Mouse (Mus musculus): ENCODE results near the gene Trak1. TPM values are rescaled to one million over a fixed set of nuclear protein-coding genes. Genes with fewer than 3 reads are reported as not detected.
"Not testable (repeated sequence)": the region's sequence is repeated elsewhere in the genome, so short reads cannot be mapped to it uniquely, and the experiment has no call there.

Gene Trak1
- total RNA-seq, 2 experiments from 2014 or later, result 25.3 to 29.7 TPM

DNA sequence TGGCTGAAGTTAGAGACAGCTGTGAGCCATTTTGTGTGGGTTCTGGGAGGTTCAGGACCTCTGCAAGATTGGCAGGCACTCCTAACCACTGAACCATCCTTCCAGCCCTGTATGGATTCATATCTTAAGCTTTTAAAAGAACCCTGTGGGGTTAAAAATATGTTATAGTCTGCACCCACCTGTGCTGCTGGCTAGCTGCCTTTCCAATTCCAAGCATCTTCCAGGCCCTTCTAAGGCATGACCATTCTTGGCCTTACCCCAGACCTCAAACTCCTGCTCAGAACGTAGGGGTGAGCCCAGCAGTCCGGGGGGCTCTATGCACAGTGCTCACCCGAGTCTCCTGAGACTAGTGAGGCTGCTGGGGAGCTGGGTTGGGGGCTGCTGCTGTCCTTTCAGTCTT is 121.7 kb downstream of the Trak1 start:
- ATAC-seq (replicated peaks; ENCODE audit: poor library complexity, severe bottlenecking), result no peak

DNA sequence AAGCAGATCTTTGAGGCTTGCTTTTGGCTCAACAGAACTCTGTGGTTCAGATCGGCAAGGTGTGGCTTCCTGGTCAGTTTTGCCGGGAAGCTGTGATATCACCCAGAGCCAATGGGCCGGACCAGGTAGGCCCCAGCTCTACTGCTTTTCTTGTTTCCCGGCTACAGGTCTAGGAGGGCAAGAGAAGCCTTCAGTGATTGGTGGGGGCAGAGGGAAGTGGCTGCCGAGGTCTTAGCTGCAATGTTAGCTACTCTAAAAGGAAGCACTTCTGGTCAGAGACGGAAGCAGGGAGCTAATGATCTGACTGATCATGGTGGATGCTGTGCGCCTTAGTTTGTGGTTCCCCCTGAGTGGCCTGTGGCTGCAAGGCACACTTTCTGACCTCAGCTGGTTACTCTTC is 122.3 kb downstream of the Trak1 start:
- peak; percentile 50; the same call in 1 of the 2 replicates for ATAC-seq (replicated peaks; ENCODE audit: poor library complexity, severe bottlenecking)

DNA sequence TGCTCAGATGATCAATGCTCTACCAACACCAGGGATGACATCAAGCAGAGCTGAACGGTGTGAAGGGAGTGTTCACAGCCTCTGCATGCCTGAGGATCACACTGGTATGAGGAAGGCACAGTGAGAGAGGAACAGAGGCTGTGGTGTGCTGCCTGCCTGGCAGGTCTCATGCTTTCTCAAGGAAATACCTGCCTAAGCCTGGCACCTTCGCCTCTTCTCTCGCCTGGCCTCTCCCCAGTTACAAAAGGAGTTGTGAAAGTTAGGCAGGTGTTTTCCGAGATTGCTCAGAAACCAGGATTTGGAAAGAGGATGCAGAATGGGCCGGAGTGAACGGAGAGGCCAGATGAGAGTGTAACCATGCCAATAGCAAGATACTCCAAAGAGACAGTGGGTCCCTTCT is 123.5 kb downstream of the Trak1 start:
- no peak for ATAC-seq (replicated peaks; ENCODE audit: poor library complexity, severe bottlenecking)

DNA sequence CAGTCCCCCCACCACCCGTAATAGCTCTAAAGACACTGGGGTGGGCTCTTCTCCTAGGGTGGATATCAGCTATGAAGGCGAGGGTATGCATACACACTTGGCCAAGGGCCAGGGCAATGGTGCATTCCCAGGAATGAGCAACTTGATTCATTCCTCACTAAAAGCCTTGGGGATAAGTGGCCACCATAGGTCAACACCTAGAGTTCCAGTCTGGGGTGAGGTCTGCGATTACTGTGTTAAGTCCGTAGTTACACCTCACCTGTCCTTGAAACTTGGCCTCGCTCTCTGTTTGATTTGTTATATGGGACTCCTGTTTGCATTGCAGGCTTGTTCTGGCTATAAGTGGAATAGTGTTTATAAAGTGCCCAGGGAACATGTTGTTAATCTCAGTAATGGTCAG is 125.1 kb downstream of the Trak1 start:
- ATAC-seq (replicated peaks; ENCODE audit: poor library complexity, severe bottlenecking), result no peak

DNA sequence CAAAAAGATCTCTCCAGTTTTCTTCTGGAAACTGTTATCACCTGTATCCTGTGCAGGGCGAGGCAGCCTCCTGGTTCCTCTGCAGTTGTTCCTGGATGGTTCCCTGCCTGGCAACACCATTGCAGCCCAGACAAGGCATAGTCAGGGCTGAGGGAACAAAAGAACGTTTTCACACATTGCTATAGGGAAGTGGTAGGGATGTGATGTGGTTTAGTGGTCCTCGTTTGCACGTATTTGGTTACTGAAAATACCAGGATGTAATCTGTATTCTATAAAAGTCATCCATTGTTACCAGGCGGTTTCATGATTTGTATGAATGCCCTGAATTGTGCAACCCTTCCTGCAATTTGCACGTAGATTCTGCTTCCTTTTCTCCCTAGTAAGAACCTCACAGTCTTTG is 126.3 kb downstream of the Trak1 start:
- ATAC-seq (replicated peaks; ENCODE audit: poor library complexity, severe bottlenecking), result peak; percentile 73

DNA sequence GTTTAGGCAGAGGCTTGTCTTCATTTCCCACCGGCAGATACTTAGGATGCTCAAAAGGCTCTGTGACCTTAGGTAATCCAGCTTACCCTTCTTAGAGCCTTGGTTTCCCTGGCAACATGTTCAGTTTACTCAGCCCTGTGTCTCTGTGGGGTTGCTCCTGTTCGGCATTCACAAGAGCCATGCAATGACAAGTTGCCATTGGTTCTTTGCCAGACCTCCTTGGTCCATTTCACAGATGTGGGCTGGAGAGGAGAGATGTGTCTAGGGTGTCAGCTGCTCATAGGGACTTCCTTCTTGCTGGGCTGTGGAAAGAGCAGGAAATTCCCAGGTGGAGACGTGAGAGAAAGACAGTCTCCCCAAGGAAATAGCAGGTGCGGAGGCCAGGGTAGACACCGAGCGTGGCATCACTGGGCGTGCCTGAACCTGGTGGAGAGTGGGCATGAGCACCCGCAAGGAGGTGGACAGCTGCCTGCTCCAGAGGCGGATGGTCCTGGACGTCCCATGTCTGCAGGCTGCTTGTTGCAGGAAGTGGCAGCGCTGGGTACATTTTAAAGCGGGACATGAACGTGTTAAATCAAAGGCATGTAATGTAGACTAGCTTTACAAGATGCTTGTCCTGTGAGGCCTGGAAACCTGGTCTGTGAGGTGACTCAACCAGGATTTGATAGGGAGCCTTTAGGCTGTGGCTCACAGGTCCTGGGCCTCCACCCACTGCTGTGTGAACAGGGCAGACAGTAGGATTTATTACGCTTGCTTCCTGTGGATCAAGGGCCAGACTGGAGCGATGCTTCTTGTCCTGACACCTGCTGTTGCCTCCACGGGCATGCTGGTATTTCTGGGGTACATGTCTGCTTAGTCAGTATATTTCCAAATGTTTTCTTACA is 127.2 kb downstream of the Trak1 start:
- no peak for ATAC-seq (replicated peaks; ENCODE audit: poor library complexity, severe bottlenecking)

DNA sequence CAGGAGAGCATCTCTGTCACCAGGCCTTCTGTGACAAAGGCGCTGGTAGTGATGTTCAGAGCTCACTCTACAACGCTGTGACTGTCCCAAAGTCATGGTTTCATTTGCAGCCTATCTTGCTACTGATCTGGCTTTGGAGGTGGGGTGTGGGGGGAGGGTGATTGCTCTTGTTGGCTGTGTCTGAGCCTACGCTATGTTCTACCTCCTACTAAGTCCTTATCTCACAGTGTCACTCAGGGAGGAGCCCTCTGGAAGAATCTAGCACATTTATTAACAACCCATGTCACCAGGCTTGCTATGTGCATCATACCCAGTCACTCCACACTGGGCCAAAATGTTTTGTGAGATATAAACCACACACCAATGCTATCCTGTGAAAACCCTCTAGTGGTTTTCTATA is 129.1 kb downstream of the Trak1 start:
- ATAC-seq (replicated peaks; ENCODE audit: poor library complexity, severe bottlenecking), result no peak

DNA sequence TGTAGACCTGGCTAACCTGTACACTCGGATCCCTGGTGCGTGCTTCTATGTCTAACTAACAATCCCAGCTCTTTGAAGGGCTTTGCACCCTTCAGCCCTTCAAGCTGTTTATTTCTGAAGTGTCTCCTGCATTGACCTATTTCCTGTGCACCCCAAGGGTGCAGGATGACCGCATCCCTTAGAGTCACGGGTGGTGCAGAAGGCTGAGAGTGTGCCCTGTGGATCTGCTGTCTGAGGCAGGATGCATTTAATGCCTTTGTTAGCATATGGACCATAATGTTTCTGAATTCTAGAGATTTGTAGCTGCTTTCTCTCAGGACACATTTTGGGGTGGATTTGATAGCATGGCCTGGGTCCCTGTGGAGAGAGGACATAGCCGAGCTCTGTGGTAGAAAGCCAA is 129.6 kb downstream of the Trak1 start:
- ATAC-seq (replicated peaks; ENCODE audit: poor library complexity, severe bottlenecking), result no peak

DNA sequence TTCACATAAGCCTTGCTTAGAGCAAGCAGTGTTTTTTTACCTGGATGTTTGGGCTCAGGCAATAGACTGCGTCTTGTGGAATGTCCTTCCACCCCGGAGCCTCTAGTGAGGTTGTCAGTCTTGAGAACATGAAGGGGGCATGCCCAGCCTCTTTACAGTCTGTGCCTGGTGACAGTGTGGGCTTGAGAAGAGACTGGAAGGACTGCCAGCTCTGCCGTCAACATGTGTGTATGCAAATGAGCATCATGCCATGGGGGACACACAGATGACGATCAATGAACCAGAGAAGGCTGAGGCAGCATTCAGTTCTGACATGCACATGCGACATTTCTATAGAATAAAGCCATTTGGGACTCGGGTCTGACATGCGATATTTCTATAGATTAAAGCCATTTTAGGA is 132.3 kb downstream of the Trak1 start:
- no peak for ATAC-seq (replicated peaks; ENCODE audit: poor library complexity, severe bottlenecking)

DNA sequence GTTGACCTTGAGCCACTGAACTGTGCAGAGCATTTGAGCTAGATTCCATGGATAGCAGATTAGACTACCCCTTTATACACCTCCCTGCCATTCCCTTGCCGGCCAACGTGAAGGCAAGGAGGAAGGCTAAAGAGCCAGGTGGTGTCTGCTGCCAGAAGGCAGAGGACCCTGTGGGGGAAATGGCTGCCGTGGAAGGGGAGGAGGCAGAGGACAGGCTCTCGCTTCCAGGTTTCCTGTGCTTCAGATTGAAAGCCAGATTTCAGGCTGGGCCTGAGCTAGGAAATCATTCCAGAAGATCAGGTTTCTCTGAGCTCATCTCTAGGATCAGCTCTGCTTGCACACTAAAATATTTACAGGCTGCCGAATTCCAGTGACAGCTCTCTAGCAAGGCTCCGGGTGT is 133.1 kb downstream of the Trak1 start:
- no peak for ATAC-seq (replicated peaks; ENCODE audit: poor library complexity, severe bottlenecking)

DNA sequence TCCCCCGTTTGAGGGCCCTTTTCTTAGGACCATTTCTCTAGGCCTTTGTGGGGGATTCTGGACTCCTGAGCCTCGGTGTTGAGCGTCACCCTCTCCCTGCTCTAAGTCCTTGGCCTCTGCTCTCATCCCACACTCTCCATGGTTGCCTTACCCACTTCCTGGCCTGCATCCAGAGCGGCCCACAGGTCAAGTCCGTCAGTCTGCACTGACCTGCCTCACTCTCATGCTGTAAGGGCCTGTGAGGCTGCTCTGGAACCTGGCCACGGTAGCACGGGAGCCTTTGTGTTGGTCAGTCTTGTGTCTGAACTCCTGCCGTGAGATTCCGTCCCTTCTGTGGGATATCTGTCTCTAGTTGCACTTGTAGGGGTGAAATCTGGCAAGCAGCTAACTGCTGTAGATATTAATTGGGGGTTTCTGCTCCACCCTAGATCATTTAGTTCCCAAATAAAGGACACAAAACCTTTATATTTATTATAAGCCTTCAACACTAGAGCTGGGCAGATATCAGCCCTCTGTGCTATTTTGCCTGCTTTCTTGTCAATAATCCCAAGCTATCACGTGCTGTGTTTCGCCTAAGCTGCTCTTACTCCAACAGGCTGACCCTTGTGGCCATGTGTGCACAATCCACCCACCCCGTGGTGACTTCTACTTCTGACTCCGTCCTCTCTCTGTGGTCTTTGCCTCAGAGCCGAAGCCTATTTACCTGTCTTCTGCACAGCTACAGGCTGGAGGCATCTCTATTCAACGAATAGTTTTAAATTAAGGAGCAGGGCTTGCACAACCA is 136.6 kb downstream of the Trak1 start:
- no peak for ATAC-seq (replicated peaks; ENCODE audit: poor library complexity, severe bottlenecking)

DNA sequence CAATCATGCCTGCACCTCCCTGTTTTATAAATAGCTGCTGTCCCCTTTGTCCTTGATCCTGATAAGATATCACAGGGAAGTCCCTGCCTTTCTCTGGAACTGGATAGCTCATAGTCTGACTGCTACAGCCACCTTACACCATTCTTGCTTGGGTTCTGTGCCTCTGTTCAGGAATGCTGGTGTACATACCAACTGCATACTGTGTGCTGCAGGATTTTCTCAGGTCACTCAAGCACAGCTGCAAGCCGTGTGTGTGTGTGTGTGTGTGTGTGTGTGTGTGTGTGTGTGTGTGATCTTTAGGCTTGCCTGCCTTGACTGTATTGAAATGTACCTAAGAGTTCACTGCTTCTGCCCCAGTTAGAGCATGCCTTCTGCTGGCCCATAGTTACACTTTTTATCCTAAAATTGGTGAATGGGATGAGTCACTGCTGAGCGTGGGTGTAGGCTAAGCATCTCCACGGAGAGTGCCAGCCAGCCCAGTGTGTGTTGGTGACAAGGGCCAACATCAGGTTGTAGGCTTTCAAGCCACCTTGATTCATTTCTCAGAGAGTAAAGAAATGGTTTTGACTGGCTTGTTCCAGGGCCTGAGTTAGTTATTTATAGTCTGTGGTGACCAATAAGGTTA is 138.1 kb downstream of the Trak1 start:
- ATAC-seq (replicated peaks; ENCODE audit: poor library complexity, severe bottlenecking), result no peak

DNA sequence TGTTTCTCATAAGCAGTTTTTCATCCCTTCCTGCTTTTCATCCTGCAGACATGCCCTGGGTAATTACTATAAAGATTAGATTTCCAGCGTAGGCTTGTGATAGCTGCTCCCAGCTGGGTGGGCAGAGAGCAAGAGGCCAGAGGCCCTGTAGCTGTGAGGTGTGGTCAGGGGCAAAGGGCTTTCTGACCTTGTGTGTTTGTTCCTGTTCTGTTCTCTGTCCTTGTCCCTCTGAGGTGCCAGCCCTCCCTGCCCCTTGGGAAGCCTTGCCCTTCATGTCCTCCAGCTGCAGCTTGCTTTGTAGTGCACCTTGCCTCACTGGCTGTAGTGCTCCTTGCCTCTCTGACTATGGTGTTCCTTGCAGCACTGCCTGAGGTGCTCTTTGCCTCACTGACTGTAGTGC is 139.2 kb downstream of the Trak1 start:
- ATAC-seq (replicated peaks; ENCODE audit: poor library complexity, severe bottlenecking), result no peak

DNA sequence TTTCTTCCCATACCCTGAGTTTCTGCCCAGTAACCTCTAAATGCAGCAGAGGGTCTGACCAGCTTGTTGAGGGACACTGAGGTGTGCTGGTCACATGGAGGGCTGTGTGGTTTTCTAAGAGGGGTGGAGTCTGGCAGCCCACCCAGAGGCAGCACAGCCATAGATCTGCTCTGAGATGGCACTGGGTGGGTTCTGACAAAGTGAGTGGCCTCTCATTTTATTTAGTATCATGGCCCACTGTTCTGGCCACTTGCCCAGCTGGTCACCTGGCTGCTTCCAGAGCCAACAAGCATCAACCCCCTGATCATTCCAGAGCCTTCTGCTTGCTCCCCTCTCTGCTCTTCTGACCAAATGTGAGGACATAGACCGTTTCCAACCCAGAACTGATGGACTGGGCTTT is 144.8 kb downstream of the Trak1 start:
- no peak for ATAC-seq (replicated peaks; ENCODE audit: poor library complexity, severe bottlenecking)

DNA sequence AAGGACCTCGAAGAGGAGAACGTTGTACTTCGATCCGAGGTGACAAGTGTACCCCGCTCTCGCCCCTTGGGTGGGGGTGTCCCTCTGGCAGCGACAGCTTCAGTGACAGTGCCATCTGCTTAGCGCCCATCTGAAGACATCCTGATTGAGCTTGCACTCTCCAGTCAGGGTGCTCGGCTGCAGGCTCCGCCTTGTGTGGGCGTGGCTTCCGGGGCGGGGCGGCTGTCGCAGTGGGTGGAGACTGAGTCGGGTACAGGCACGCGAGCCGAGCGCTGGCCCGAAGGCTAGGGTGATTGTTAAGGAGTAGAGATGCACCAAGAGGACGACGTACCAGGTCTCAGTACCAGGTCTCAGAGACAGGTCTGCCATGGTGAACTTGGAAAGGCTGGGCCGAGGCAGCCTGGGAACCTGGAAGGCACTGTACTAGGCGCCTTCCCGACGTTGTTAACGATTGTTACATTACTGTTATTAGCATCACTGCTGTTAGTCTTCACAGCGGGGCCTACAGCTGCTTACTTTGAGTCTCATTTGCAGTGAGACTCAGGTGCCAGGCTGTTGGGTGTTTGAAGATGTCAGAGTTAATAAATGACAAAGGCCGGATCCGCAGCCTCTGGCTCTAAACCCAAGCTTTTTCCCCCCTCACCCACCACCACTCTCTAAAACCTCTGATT is 146.5 kb downstream of the Trak1 start:
- no peak for ATAC-seq (replicated peaks; ENCODE audit: poor library complexity, severe bottlenecking)

DNA sequence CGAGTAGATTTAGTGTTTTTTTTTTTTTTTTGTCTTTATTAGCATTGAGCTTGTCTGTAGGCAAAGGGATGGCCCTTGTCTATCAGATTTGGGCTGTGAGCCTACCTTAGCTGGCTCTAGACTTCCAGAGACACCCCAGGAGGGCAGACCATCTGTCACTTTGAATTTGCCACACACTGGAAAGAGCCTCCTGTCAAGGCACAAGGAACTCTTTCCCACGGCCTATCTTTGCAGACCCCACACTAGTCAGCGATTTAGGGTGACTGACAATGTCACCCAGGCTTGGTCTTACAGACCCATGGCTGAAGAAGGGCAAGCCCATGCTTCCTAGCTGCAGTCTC is 147.0 kb downstream of the Trak1 start:
- ATAC-seq (replicated peaks; ENCODE audit: poor library complexity, severe bottlenecking), result no peak

DNA sequence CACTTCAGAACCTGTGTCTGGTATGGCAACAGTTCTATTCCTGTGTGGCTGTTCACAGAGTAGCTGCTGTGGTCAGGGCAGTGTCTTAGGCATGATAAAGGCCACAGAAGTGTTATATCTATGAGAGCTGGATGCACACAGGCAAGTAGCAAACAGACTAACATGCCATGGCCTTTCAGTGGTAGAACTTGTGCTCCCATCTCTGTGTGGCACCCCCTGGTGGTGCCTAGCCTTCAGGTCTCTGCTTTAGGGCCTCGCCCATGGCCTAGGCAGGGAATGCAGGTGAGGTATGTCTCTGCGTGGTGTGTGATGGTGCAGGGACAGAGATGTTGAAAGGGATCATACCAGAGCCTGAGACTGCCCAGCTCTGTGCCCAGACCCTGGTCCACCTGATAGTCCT is 148.1 kb downstream of the Trak1 start:
- ATAC-seq (replicated peaks; ENCODE audit: poor library complexity, severe bottlenecking), result no peak

DNA sequence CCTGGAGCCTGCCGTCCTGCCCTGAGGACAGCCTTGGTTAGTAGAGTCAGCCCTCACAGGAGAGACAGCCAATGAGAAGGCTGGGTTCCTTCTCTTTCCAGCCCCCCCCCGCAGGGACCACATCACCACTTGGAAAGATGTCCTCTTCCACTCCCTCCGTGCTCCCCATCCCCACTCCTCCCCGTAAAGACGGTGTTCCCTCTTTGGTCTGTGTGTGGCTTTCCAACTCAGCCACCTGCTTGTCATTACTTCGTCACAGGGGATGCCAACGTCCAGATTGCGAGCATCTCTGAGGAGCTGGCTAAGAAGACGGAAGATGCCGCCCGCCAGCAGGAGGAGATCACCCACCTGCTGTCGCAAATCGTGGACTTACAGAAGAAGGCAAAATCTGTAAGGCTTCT is 149.1 kb downstream of the Trak1 start:
- ATAC-seq (replicated peaks; ENCODE audit: poor library complexity, severe bottlenecking), result no peak

DNA sequence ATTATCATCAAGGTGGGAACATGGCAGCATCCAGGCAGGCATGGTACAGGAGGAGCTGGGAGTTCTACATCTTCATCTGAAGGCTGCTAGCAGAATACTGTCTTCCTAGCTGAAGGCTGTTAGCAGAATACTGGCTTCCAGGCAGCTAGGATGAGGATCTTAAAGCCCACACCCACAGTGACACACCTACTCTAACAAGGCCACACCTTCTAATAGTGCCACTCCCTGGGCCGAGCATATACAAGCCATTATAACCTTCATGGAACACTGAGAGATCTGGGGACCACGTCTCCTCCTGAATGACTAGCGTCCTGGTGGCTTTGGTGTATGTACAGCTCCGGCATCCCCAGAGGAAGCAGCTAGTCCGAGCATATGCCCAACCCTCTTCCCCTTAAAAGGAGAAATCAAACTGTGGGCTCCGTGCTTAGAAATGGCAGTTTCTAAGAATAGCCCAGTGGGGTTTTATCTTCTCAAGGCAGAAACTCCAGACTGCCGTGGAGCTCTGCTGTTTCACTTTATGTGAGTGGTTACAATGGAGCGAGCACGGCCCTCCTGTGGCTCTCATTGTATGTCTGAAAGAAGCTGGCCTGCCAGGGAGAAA is 155.1 kb downstream of the Trak1 start:
- ATAC-seq (replicated peaks; ENCODE audit: poor library complexity, severe bottlenecking), result not testable (repeated sequence)

DNA sequence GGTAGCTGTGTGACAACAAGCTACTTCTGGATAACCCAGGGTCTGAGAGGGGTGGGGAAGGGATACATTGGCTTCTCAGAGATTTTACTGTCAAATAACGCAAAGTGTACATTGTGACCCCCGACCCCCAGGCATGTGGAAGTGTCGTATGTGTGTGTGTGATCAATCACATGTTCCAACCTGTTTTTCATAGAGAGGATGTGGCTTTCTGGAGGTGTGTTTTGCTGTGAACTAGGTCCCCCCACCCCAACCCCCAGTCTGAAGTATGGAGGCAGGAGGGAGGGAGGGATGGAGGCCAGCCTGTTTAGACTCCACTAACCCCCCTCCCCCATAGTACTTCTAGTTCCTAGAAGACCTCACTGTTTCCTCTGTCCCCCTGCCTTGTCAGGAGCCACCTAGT is 157.6 kb downstream of the Trak1 start:
- no peak for ATAC-seq (replicated peaks; ENCODE audit: poor library complexity, severe bottlenecking)
